Mouse (Mus musculus) E14TG2a.4 (cell line): ENCODE data around the gene Tlr12.

Experiments used
- CTCF ChIP-seq: conservative IDR thresholded peaks from 2 replicates; pipeline ENCODE4 v1.5.1; 2014; ENCODE audit warnings: low read length
- NANOG ChIP-seq: IDR thresholded peaks from 2 replicates; pipeline ENCODE4 v1.6.1; 2014; ENCODE audit warnings: borderline replicate concordance, low read length, mixed read lengths
- POU5F1 ChIP-seq: IDR thresholded peaks from 2 replicates; pipeline ENCODE4 v1.6.1; 2014; ENCODE audit warnings: low read length, borderline replicate concordance

DNA sequence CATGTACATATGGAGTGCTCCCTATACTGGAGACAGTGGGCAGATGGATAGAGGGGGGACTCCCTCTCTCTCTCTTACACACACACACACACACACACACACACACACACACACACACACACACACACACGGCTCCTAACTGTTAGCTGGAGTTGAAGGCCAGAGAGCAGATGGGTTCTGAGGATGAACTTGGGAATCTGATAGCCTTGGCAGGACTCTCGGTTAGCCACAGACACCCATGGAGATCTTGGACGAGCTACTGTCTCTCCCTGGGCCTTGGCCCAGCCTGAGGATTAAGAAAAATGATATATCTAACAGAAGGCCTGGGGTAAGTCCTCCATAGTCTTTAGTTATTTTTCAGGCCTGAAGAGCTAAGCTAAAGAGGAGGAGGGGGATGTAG is 33.1 kb upstream of the Tlr12 start:
- TF ChIP-seq CTCF: no peak
- no peak for TF ChIP-seq POU5F1
- TF ChIP-seq NANOG: no peak
